Mouse (Mus musculus): Measurements from ENCODE around the gene Csnk2b. TPM values are rescaled to one million over a fixed set of nuclear protein-coding genes. Genes with fewer than 3 reads are reported as not detected.
A peak's percentile ranks its signal among the peaks of the same experiment; 100 is the strongest.

Gene Csnk2b
- polyA plus RNA-seq, 1 experiment: 82.2 TPM

DNA sequence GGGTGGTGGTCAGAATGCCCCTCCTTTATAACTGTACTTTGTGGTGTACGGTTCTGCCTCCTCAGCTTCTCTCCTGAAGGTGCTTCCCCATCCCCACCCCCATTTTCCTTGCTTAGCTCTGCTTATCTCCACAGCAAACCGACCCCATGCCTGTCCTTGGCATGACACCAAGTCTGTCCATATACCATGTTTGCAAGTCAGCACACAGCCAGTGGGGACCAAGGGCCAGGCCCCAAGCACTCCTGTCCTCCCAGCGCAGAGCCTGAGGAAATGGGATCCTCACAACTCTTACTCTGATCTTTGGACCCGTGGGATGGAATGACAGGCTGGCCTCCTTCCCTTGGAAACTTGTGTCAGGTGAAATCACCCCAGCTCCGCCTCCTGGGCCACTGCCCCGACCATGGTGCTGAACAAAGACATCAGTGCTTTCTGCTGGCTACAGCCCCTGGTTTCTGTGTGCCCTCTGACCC, 18.6 kb downstream of the Csnk2b start:
- H3K4me1 ChIP-seq: peaks cover 78% of the 10 kb centered on the region
- peaks cover 68% of the 10 kb centered on the region for H3K36me3 ChIP-seq (replicated peaks; ENCODE audit: low read length)
- TF ChIP-seq FLI1 (IDR thresholded peaks at IDR 0.05; ENCODE audit: low read length) (no peak), GATA1 (IDR thresholded peaks at IDR 0.05; ENCODE audit: borderline replicate concordance, low read length) (no peak)
- no peaks in the 10 kb centered on the region for H3K27me3 ChIP-seq (replicated peaks)
- H3K9me3 ChIP-seq: no peaks in the 10 kb centered on the region
- H3K4me3 ChIP-seq (replicated peaks): no peak overlapping the region

- H3K4me1 ChIP-seq: peaks cover 81% of the 10 kb centered on the region
Measured at GRCm38 (mm10) chr17:35102299-35102698, 19.6 kb downstream of the Csnk2b start.

GRCm38 (mm10) chr17:35101161-35101560, 20.7 kb downstream of the Csnk2b start:
- no peaks in the 10 kb centered on the region for H3K27me3 ChIP-seq (replicated peaks)
- no peak overlapping the region for H3K4me3 ChIP-seq (replicated peaks)
- no peak for TF ChIP-seq FLI1 (IDR thresholded peaks at IDR 0.05; ENCODE audit: low read length)
- no peak for TF ChIP-seq GATA1 (IDR thresholded peaks at IDR 0.05; ENCODE audit: borderline replicate concordance, low read length)
- H3K4me1 ChIP-seq: peaks cover 88% of the 10 kb centered on the region
- H3K9me3 ChIP-seq: no peaks in the 10 kb centered on the region
- peaks cover 89% of the 10 kb centered on the region for H3K36me3 ChIP-seq (replicated peaks; ENCODE audit: low read length)

More at GRCm38 (mm10) chr17:35102299-35102698, 19.6 kb downstream of the Csnk2b start:
- H3K4me3 ChIP-seq (replicated peaks): peak overlapping the region; percentile 38
- TF ChIP-seq GATA1 (IDR thresholded peaks at IDR 0.05; ENCODE audit: borderline replicate concordance, low read length): no peak
- TF ChIP-seq FLI1 (IDR thresholded peaks at IDR 0.05; ENCODE audit: low read length): no peak
- no peaks in the 10 kb centered on the region for H3K27me3 ChIP-seq (replicated peaks)
- H3K9me3 ChIP-seq: no peaks in the 10 kb centered on the region
- H3K36me3 ChIP-seq (replicated peaks; ENCODE audit: low read length): peaks cover 78% of the 10 kb centered on the region

DNA sequence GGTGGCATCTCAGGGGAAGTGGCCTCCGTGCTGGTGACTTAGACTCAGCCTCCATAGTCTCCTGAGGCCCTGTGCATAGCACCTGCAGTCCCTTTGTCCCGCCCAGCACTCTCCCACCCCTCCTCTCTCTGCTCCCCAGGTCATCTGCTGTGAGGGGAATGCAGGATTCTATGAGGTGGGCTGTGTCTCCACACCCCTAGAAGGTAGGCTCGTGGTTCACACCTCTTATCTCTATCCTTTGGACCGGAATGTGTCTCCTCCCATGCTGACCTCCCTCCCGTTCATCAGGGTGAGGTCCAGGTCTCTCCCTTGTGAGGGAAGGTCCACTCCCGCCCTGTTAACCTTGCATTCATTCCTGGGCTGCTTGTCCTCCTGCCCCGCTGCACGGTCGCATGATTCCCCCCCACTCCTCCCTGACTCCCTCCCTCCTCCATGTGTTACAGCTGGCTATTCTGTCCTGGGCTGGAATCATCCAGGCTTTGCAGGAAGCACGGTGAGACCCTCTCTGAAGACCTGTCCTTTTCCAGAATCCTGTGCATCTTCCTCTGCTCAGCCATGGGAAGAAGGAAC, 21.6 kb downstream of the Csnk2b start:
- peaks cover 79% of the 10 kb centered on the region for H3K4me1 ChIP-seq
- no peaks in the 10 kb centered on the region for H3K27me3 ChIP-seq (replicated peaks)
- TF ChIP-seq FLI1 (IDR thresholded peaks at IDR 0.05; ENCODE audit: low read length) (no peak), GATA1 (IDR thresholded peaks at IDR 0.05; ENCODE audit: borderline replicate concordance, low read length) (no peak)
- H3K4me3 ChIP-seq (replicated peaks): no peak overlapping the region
- no peaks in the 10 kb centered on the region for H3K9me3 ChIP-seq
- H3K36me3 ChIP-seq (replicated peaks; ENCODE audit: low read length): peaks cover 98% of the 10 kb centered on the region

GRCm38 (mm10) chr17:35097164-35097655, 24.6 kb downstream of the Csnk2b start:
- TF ChIP-seq GATA1 (IDR thresholded peaks at IDR 0.05; ENCODE audit: borderline replicate concordance, low read length): no peak
- TF ChIP-seq FLI1 (IDR thresholded peaks at IDR 0.05; ENCODE audit: low read length): no peak
- H3K36me3 ChIP-seq (replicated peaks; ENCODE audit: low read length): peaks cover 99% of the 10 kb centered on the region
- peaks cover 65% of the 10 kb centered on the region for H3K4me1 ChIP-seq
- no peak overlapping the region for H3K4me3 ChIP-seq (replicated peaks)
- no peaks in the 10 kb centered on the region for H3K9me3 ChIP-seq
- H3K27me3 ChIP-seq (replicated peaks): no peaks in the 10 kb centered on the region

DNA sequence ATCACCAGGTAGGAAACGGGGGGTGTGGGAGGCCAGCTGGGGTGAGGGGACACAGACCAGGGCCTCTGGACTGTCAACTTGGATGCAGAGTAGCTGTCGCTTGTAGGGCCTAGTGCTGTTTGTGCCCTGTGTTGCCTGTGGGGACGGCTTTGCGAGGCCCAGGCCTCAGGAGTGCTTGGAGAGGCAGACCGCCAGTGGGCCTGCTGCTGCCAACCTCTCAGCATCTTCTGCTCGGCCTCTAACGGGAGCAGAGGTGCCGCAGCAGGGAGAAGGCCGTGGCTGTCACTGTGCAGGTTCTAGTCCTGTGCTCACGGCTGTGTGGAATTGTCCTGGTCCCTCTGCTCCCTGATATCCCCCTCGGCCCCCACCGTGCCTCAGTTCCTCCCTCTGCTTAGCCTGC, 25.3 kb downstream of the Csnk2b start:
- peaks cover 98% of the 10 kb centered on the region for H3K36me3 ChIP-seq (replicated peaks; ENCODE audit: low read length)
- H3K9me3 ChIP-seq: no peaks in the 10 kb centered on the region
- no peaks in the 10 kb centered on the region for H3K27me3 ChIP-seq (replicated peaks)
- peaks cover 64% of the 10 kb centered on the region for H3K4me1 ChIP-seq
- no peak overlapping the region for H3K4me3 ChIP-seq (replicated peaks)
- TF ChIP-seq GATA1 (IDR thresholded peaks at IDR 0.05; ENCODE audit: borderline replicate concordance, low read length) (no peak), FLI1 (IDR thresholded peaks at IDR 0.05; ENCODE audit: low read length) (no peak)

DNA sequence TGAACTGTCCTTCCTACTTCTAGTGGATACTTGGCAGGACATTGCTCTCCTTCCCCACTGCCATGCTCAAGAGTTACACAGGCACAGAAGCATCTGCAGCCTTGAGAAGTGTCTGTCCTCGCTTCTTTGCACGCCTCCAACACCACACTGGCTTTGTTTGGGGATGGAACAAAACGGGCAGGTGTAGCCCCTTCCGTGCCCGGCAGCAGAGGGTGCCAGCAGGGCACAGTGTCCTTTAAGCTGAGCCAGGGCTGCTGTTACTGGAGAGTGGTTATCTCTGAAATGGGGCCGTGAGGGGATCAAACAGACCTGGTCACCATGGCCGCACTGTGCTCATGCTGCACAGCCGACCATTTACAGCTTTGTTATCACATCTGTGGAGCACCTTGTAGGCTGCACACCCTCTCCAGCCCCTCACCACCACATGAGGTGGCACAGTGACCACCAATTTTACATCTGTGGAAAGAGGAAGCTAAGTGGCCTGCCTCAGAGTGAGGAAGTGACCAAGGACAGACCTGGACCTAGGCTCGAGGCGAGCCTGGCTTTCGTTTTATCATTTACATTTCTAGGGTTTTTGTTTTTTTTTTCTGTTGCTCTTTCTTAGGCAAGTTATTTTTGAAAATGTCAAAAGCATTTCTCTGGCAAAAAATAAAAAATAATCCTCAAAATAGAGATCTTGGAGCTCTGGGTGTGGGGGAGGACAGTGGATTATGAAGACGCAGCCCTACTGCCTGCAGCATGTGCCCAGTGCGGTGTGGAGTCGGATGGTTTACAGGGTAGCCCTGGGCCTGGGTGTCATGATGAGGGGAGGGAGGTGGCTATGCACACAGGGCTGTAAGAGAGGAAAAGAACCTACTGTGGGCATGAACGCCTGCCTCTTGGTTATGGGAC, 27.1 kb downstream of the Csnk2b start:
- peaks cover 94% of the 10 kb centered on the region for H3K36me3 ChIP-seq (replicated peaks; ENCODE audit: low read length)
- peak overlapping the region; percentile 12 for H3K4me3 ChIP-seq (replicated peaks)
- no peak for TF ChIP-seq GATA1 (IDR thresholded peaks at IDR 0.05; ENCODE audit: borderline replicate concordance, low read length)
- TF ChIP-seq FLI1 (IDR thresholded peaks at IDR 0.05; ENCODE audit: low read length): no peak
- no peaks in the 10 kb centered on the region for H3K9me3 ChIP-seq
- no peaks in the 10 kb centered on the region for H3K27me3 ChIP-seq (replicated peaks)
- peaks cover 63% of the 10 kb centered on the region for H3K4me1 ChIP-seq

DNA sequence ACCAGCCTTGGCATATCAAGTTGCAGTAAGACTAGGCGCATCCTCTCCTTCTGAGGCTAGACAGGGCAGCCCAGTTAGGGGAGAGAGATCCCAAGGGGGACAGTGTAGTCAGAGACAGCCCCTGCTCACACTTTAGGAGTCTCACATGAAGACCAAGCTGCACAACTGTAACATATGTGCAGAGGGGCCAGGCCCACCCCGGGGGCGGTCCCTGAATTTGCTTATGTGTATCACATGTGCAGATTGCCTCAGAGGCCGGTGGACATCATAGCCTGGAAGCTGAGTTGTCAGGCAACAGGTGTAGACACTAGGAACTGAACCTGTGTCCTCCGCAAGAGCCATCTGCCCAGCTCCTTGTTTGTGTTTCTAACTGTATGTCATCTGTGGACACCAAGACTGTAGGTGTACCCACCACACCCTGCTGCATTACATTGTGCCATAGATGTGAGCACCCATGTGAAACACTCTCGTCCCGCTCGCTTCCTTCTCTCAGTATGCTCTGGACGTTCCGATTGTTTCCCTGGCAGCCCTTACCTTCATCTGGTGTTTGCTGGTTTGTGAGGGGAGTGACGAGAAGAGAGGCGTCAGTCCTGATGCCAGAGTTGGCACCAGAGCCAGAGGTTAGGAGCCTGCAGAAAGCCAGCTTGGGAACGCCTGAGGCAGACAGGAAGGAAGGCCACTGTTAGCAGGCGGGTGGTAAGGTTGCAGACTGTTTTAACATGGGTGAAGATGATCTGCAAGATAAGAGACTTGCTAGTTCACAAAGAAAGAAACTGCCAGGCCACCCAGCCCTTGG, 29.3 kb downstream of the Csnk2b start:
- Histone ChIP-seq H3K4me3 (replicated peaks) (no peak overlapping the region), H3K4me1 (peaks cover 58% of the 10 kb centered on the region), H3K9me3 (no peaks in the 10 kb centered on the region), H3K36me3 (replicated peaks; ENCODE audit: low read length) (peaks cover 73% of the 10 kb centered on the region), H3K27me3 (replicated peaks) (no peaks in the 10 kb centered on the region)
- TF ChIP-seq FLI1 (IDR thresholded peaks at IDR 0.05; ENCODE audit: low read length): no peak
- TF ChIP-seq GATA1 (IDR thresholded peaks at IDR 0.05; ENCODE audit: borderline replicate concordance, low read length): no peak

DNA sequence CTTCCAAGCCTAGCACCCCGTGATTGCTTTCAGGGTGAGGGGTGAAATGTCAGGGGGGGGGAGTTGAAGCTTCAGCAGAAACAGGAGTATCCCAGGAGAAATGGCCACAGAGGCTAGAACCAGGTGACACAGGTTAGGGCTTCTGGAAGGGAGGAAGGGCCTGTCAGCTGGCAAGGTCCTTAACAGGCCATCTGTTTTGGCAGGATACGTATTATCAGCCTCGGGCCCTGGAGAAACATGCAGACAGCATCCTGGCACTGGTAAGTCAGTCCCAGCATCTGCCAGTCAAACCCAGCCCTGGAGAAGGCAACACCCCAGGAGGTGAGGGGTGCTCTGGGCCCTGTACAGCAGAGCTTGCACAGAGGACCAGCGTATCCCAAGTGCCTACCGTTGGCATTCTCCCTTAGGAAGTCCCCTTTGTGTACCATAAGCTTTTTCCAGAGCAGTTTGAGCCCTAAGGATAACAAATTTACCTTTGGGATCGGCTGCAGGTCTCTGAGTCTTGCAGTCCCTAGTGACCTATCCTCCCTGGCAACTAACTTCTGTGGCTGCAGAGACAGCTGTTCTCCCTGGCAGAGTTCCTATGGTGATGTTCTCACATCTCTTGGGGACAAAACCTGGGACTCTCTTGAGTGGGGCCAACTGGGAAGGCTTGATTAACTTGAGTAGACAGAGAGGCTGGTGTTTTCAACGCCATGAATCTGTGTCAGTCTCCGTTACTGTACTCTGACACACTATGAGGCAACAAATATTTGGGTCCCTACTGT, 31.5 kb downstream of the Csnk2b start:
- no peaks in the 10 kb centered on the region for H3K9me3 ChIP-seq
- H3K4me3 ChIP-seq (replicated peaks): peak overlapping the region; percentile 96
- H3K27me3 ChIP-seq (replicated peaks): no peaks in the 10 kb centered on the region
- TF ChIP-seq FLI1 (IDR thresholded peaks at IDR 0.05; ENCODE audit: low read length) (no peak), GATA1 (IDR thresholded peaks at IDR 0.05; ENCODE audit: borderline replicate concordance, low read length) (no peak)
- H3K4me1 ChIP-seq: peaks cover 64% of the 10 kb centered on the region
- peaks cover 50% of the 10 kb centered on the region for H3K36me3 ChIP-seq (replicated peaks; ENCODE audit: low read length)

Data from megakaryocyte, embryonic 14.5 days (primary cell).